Mouse (Mus musculus) megakaryocyte, embryonic 14.5 days (primary cell): ENCODE results near the gene Igf1r. TPM values are rescaled to one million over a fixed set of nuclear protein-coding genes. Genes with fewer than 3 reads are reported as not detected.
"Not testable (repeated sequence)": the region's sequence is repeated elsewhere in the genome, so short reads cannot be mapped to it uniquely, and the experiment has no call there.

Experiments
- H3K27me3 ChIP-seq: replicated peaks from 2 replicates; pipeline ENCODE3; 2012; ENCODE audit warnings: inconsistent platforms
- H3K36me3 ChIP-seq: replicated peaks from 2 replicates; pipeline ENCODE3; 2012; ENCODE audit warnings: low read length, inconsistent platforms, mixed read lengths
- H3K4me1 ChIP-seq: 2 replicates; pipeline ENCODE4 v1.6.1; 2012; ENCODE audit warnings: inconsistent platforms
- H3K4me3 ChIP-seq: replicated peaks from 2 replicates; pipeline ENCODE3; 2012; ENCODE audit warnings: moderate library complexity, mild to moderate bottlenecking, inconsistent platforms
- H3K9me3 ChIP-seq: 2 replicates; pipeline ENCODE4 v1.6.1; 2012; ENCODE audit warnings: inconsistent platforms
- FLI1 ChIP-seq: IDR thresholded peaks from 2 replicates; pipeline ENCODE4 v1.6.1; 2012; ENCODE audit warnings: low read length, inconsistent platforms, mixed read lengths
- GATA1 ChIP-seq: IDR thresholded peaks from 3 replicates; pipeline ENCODE4 v1.6.1; 2012; ENCODE audit warnings: mixed read lengths, low read length, inconsistent platforms, borderline replicate concordance
- polyA plus RNA-seq: library from polyadenylated mRNA; stranded (reverse); fragments of >175 nt; gene quantifications from 2 replicates; pipeline ENCODE4 v1.2.3, GENCODE M21; 2012; ENCODE audit warnings: low replicate concordance; ENCODE audit not compliant: insufficient read depth

The Igf1r gene
- polyA plus RNA-seq, 1 experiment = 8.7 TPM

- H3K4me1 ChIP-seq = peaks cover 20% of the 10 kb centered on the region
- peak overlapping the region; percentile 92 for H3K4me3 ChIP-seq
- no peaks in the 10 kb centered on the region for H3K36me3 ChIP-seq
- no peak for TF ChIP-seq GATA1
- no peak for TF ChIP-seq FLI1
- H3K27me3 ChIP-seq = peaks cover 19% of the 10 kb centered on the region
- H3K9me3 ChIP-seq = no peaks in the 10 kb centered on the region
These were observed 323.5 kb downstream of the Igf1r start for GRCm38 (mm10) chr7:68275838-68276731.

- H3K27me3 ChIP-seq = peaks cover 19% of the 10 kb centered on the region
- no peaks in the 10 kb centered on the region for H3K36me3 ChIP-seq
- no peaks in the 10 kb centered on the region for H3K9me3 ChIP-seq
- TF ChIP-seq FLI1 (no peak), GATA1 (no peak)
- peaks cover 22% of the 10 kb centered on the region for H3K4me1 ChIP-seq
- H3K4me3 ChIP-seq = no peak overlapping the region
These were observed 324.6 kb downstream of the Igf1r start for GRCm38 (mm10) chr7:68277054-68277896.

GRCm38 (mm10) chr7:68277897-68278270 is 325.3 kb downstream of the Igf1r start:
- Histone ChIP-seq H3K4me3 (no peak overlapping the region), H3K27me3 (peaks cover 19% of the 10 kb centered on the region), H3K9me3 (no peaks in the 10 kb centered on the region), H3K4me1 (peaks cover 28% of the 10 kb centered on the region), H3K36me3 (no peaks in the 10 kb centered on the region)
- TF ChIP-seq GATA1 (no peak), FLI1 (no peak)

GRCm38 (mm10) chr7:68278385-68278784 is 325.8 kb downstream of the Igf1r start:
- Histone ChIP-seq H3K4me1 (peaks cover 30% of the 10 kb centered on the region), H3K9me3 (no peaks in the 10 kb centered on the region), H3K4me3 (no peak overlapping the region)

DNA sequence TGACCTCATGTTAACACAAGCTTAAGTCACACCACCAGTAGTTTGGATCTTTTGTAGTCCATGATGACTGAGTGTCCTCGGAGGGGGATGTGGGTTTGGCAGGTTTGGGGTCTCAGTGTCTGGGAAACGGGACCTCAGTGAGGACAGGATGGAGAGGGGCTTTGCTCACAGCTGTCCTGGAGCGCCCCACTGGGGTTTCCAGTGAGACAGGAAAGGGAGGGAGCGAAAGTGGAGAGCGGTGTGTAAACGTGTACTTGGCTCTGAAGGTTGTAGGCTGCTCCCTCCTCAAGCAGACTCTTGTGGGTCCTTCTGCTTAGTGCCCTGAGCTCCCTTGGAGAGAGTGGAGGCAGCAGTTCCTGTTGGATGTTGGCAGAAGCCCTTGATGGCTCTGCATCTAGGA is 326.3 kb downstream of the Igf1r start:
- Histone ChIP-seq H3K4me3 (no peak overlapping the region), H3K36me3 (no peaks in the 10 kb centered on the region), H3K9me3 (no peaks in the 10 kb centered on the region), H3K27me3 (peaks cover 16% of the 10 kb centered on the region), H3K4me1 (peaks cover 35% of the 10 kb centered on the region)
- TF ChIP-seq GATA1 (no peak), FLI1 (no peak)

More at GRCm38 (mm10) chr7:68278385-68278784, 325.8 kb downstream of the Igf1r start:
- TF ChIP-seq GATA1 = no peak
- TF ChIP-seq FLI1 = no peak
- peaks cover 19% of the 10 kb centered on the region for H3K27me3 ChIP-seq
- no peaks in the 10 kb centered on the region for H3K36me3 ChIP-seq

DNA sequence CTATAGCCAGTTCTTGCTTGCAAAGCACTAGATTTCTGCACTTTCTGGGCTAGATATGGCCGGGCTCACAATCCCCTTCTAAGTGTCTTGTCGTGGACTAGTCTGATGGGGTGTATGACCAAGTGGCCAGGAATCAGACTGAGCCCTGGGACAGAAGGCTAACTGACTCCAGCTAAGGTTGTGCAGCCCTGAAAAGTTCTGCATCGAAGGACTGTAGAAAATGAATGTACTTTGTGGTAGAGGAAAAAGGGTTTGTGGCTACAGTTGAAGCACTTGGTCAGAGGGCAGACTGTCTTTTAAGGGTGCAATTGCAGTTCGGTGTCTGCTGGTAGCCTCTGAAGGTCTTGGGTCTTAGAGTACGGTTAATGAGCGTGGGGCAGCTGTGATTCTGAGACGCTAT is 326.9 kb downstream of the Igf1r start:
- H3K27me3 ChIP-seq = peaks cover 16% of the 10 kb centered on the region
- no peaks in the 10 kb centered on the region for H3K36me3 ChIP-seq
- peaks cover 36% of the 10 kb centered on the region for H3K4me1 ChIP-seq
- no peak overlapping the region for H3K4me3 ChIP-seq
- TF ChIP-seq FLI1 = no peak
- no peaks in the 10 kb centered on the region for H3K9me3 ChIP-seq

GRCm38 (mm10) chr7:68280352-68280869 is 327.8 kb downstream of the Igf1r start:
- peaks cover 13% of the 10 kb centered on the region for H3K27me3 ChIP-seq
- no peak for TF ChIP-seq GATA1
- TF ChIP-seq FLI1 = no peak
- H3K9me3 ChIP-seq = no peaks in the 10 kb centered on the region
- H3K4me1 ChIP-seq = peaks cover 39% of the 10 kb centered on the region
- no peak overlapping the region for H3K4me3 ChIP-seq
- no peaks in the 10 kb centered on the region for H3K36me3 ChIP-seq

GRCm38 (mm10) chr7:68281341-68281740 is 328.7 kb downstream of the Igf1r start:
- TF ChIP-seq GATA1 (no peak), FLI1 (no peak)
- Histone ChIP-seq H3K4me1 (peaks cover 40% of the 10 kb centered on the region), H3K36me3 (no peaks in the 10 kb centered on the region)

GRCm38 (mm10) chr7:68282304-68283132 is 329.9 kb downstream of the Igf1r start:
- Histone ChIP-seq H3K36me3 (no peaks in the 10 kb centered on the region), H3K9me3 (no peaks in the 10 kb centered on the region), H3K27me3 (peaks cover 6% of the 10 kb centered on the region), H3K4me3 (peak overlapping the region; percentile 76), H3K4me1 (peaks cover 45% of the 10 kb centered on the region)
- no peak for TF ChIP-seq FLI1
- TF ChIP-seq GATA1 = no peak

More at GRCm38 (mm10) chr7:68281341-68281740, 328.7 kb downstream of the Igf1r start:
- Histone ChIP-seq H3K4me3 (no peak overlapping the region), H3K27me3 (peaks cover 8% of the 10 kb centered on the region), H3K9me3 (no peaks in the 10 kb centered on the region)

DNA sequence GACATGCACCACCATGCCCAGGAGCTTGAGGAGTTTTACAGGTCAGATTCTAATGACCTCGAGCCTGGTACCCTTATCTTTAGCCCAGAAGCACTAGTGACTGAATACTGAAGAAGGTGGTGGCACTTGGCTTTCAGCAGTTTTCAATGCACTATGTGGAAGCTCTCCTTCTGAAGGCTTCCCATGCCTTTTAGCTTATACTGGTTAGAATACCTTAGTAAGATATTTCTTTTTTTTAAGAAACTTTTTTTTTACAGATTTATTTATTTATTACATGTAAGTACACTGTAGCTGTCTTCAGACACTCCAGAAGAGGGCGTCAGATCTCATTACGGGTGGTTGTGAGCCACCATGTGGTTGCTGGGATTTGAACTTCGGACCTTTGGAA is 330.5 kb downstream of the Igf1r start:
- not testable (repeated sequence) for H3K36me3 ChIP-seq, H3K9me3 ChIP-seq, H3K27me3 ChIP-seq
- Histone ChIP-seq H3K4me1 (peaks cover 48% of the 10 kb centered on the region), H3K4me3 (peak overlapping the region; percentile 76)

Other genes starting within 250 kb of the Igf1r start
- 0.49 and 1.3 TPM in 2 replicates for gene Synm, start 193.1 kb upstream of the Igf1r start, polyA plus RNA-seq